Mouse (Mus musculus): ENCODE results near the gene Six3. TPM values are rescaled to one million over a fixed set of nuclear protein-coding genes. Genes with fewer than 3 reads are reported as not detected.
A peak's percentile ranks its signal among the peaks of the same experiment; 100 is the strongest.

Six3 gene
- total RNA-seq, 2 experiments from 2014 or later: 2.1 to 6.1 TPM

DNA sequence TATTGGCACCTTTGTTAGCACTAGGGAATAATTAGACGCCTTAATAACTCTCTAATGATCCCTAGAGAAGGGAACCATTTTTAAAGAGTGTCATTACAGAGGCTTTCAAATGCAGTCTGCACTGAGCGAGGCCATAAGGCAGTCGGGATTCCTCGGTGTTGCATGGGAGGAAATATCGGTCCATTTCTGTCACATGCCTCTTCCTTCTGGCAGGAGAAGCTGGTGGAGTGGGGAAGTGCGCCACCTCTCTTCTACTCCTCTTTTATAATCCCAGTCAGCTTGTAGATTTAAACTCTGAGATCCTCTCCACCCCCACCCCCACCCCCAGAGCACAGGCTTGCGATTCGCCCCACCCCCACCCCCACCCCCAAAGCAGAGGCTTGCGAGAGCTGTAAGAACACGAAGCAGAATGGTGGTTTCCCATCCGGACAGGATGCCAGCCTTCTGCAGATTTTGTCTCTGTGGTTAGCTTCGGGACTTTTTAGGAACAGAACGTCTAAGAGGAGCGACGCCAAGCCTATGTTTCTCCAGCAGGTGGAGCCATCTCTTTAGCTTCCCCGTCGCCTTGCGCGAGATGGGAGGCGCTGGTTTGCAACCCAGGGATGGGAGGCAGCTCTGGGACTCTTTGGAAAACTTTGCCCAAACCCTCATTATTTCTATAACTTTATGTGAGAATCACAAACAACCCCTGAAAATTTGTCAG lies 51.4 kb downstream of the Six3 start:
- intact Hi-C loops (cut with DNase I): loop anchor here (1.0 kb wide), 1 partner anchor 399 kb away; no protein-coding TSS in a partner anchor

More for the DNA sequence above, 51.4 kb downstream of the Six3 start:
- peak; percentile 62 to 69 for DNase-seq (ENCODE audit: low spot score in 2 of 2)

Other genes with a start within 250 kb of the Six3 start
- under 1 TPM; 0.49 to 0.72 TPM for gene Six2, start 74.7 kb downstream of the Six3 start, total RNA-seq (2021)